Mouse (Mus musculus) induced T-regulatory cell, adult 2 months (primary cell): ENCODE measurements around the gene Mapk11.

Source experiments
- DNase-seq: peaks from one replicate; pipeline ENCODE4 v3.0.0-alpha.2; 2012; ENCODE audit warnings: low read depth

Gene Mapk11

GRCm38 (mm10) chr15:89103921-89104320 lies 45.5 kb downstream of the Mapk11 start:
- DNase-seq = no peak

GRCm38 (mm10) chr15:89102646-89103045 lies 46.8 kb downstream of the Mapk11 start:
- no peak for DNase-seq

- no peak for DNase-seq
Observed at GRCm38 (mm10) chr15:89100823-89101222, 48.6 kb downstream of the Mapk11 start.

GRCm38 (mm10) chr15:89098616-89099015 lies 50.8 kb downstream of the Mapk11 start:
- no peak for DNase-seq

GRCm38 (mm10) chr15:89097450-89097849 lies 52.0 kb downstream of the Mapk11 start:
- DNase-seq = no peak
